Mouse (Mus musculus): ENCODE measurements around the gene Map1lc3b. TPM values are rescaled to one million over a fixed set of nuclear protein-coding genes. Genes with fewer than 3 reads are reported as not detected.

The Map1lc3b gene
- polyA plus RNA-seq, 1 experiment, result 26.5 TPM

GRCm38 (mm10) chr8:121573275-121573674 is 16.9 kb upstream of the Map1lc3b start:
- peaks cover 10% of the 10 kb centered on the region for H3K4me1 ChIP-seq (ENCODE audit: control insufficient read depth, insufficient read depth, low read length)
- H3K27ac ChIP-seq (ENCODE audit: control insufficient read depth, insufficient read depth, low read depth, low read length), result no peak overlapping the region
- TF ChIP-seq POLR2A (IDR thresholded peaks at IDR 0.05; ENCODE audit: control insufficient read depth, low read depth, low read length) (no peak), CTCF (IDR thresholded peaks at IDR 0.05; ENCODE audit: control insufficient read depth, insufficient read depth, insufficient replicate concordance, low read depth, low read length) (no peak)
- H3K4me3 ChIP-seq (ENCODE audit: control insufficient read depth, low read depth, low read length), result no peak overlapping the region
- H3K27me3 ChIP-seq (ENCODE audit: control insufficient read depth, insufficient read depth, low read length), result no peaks in the 10 kb centered on the region
- H3K36me3 ChIP-seq (ENCODE audit: control insufficient read depth, insufficient read depth, low read length), result no peaks in the 10 kb centered on the region

DNA sequence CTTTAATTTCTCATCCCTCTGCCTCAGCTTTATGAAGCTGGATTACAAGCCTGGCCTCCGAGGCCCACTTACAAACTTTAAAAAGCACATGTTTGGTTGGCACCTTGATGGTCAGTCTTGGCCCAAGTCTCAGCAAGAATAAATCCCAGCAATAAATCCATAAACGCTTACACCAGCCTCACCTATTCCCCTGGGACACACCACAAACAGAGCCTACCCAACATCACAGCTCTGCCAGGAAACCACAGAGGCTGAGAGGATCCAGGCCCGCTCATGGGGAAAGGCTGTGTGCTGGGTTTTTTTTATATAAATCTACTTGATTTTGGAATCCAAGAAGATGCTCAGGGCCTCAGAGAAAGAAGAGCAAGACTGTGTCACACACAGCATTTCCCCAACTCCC is 14.5 kb upstream of the Map1lc3b start:
- Histone ChIP-seq H3K27me3 (ENCODE audit: control insufficient read depth, insufficient read depth, low read length) (no peaks in the 10 kb centered on the region), H3K4me3 (ENCODE audit: control insufficient read depth, low read depth, low read length) (no peak overlapping the region), H3K4me1 (ENCODE audit: control insufficient read depth, insufficient read depth, low read length) (peaks cover 14% of the 10 kb centered on the region), H3K36me3 (ENCODE audit: control insufficient read depth, insufficient read depth, low read length) (no peaks in the 10 kb centered on the region), H3K27ac (ENCODE audit: control insufficient read depth, insufficient read depth, low read depth, low read length) (no peak overlapping the region)
- TF ChIP-seq CTCF (IDR thresholded peaks at IDR 0.05; ENCODE audit: control insufficient read depth, insufficient read depth, insufficient replicate concordance, low read depth, low read length), result no peak
- no peak for TF ChIP-seq POLR2A (IDR thresholded peaks at IDR 0.05; ENCODE audit: control insufficient read depth, low read depth, low read length)

DNA sequence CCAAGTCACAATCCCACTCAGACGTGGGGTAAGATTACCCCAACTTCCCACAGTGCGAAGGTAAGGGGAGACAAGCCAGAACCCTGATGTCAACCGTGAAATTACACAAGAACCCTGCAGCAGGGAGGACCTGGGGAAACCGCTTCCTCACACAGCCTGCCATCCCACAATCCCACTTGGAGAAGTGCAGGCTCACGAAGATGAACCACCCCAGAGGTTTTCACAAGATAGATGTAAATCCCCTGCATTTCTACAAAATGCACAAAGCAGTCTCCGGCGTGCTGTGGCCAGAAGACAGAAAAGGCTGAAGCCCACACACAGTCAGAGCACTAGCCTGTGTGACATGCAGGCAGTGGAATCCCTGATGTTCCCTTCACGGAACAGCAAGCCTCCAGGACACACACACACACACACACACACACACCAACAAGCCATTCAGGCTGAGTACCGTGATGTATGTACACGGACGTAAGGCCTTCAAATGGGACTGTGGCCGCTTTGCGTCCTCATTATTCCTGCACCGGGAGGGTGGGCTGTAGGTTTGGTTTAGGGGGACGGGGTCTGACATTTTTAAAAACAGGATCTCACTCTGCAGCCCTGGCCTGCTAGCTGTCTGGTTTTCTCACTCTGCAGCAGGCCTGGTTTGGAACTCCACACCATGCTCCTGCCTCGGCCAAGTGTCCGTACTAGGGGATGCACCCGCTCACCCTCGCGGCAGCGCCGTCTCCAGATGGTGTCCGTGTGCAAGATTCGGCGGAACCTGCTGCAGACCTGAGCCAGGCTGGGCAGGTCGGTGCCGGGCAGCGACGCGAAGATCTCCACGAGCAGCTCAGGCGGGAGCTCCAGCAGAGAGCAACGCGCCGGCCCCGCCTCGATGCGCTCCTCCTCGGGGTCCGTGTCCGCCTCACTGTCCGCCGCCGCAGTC is 12.1 kb upstream of the Map1lc3b start:
- no peaks in the 10 kb centered on the region for H3K36me3 ChIP-seq (ENCODE audit: control insufficient read depth, insufficient read depth, low read length)
- H3K4me1 ChIP-seq (ENCODE audit: control insufficient read depth, insufficient read depth, low read length), result peaks cover 14% of the 10 kb centered on the region
- H3K4me3 ChIP-seq (ENCODE audit: control insufficient read depth, low read depth, low read length), result peak overlapping the region; percentile 98
- peak overlapping the region; percentile 60 for H3K27ac ChIP-seq (ENCODE audit: control insufficient read depth, insufficient read depth, low read depth, low read length)
- no peak for TF ChIP-seq CTCF (IDR thresholded peaks at IDR 0.05; ENCODE audit: control insufficient read depth, insufficient read depth, insufficient replicate concordance, low read depth, low read length)
- no peak; the same call in 1 of the 2 replicates for TF ChIP-seq POLR2A (IDR thresholded peaks at IDR 0.05; ENCODE audit: control insufficient read depth, low read depth, low read length)
- no peaks in the 10 kb centered on the region for H3K27me3 ChIP-seq (ENCODE audit: control insufficient read depth, insufficient read depth, low read length)

DNA sequence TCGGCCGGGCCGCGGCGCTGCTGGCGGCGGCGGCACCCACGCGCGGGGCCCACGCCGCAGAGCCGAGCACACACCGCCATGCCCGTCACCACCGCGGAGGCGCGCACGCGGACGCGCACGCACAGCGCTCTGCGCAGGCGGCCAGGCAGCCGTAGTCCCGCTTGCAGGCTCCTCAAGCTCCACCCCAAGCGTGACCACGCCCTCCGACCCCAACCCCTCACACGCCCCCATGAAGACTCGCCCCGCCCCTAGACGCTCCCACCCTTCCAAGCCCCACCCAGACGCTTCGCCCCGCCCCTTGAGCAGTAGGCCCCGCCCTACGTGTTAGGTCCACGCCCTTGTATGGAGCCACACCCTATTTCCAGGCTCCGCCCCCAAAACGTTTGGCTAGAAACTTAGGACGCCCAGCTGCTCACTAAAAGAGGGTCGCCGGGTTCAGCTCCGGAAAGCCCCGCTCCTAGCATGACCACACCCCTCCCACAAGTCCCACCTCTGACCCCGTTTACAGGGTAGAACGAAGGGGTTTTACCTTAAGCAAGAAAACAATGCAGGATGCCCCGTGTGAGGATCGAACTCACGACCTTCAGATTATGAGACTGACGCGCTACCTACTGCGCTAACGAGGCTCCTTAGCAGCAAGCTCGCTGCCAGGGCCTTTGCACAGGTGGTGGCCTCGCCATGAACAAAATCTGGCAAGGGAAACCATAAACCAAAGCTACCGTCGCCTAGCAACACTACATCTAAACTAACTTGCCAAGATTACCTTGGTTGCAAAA is 11.3 kb upstream of the Map1lc3b start, which contains the start of gene Fbxo31:
Fbxo31 (minus strand) TSS at position 131 of the 776 bp plus-strand sequence.
- Histone ChIP-seq H3K36me3 (ENCODE audit: control insufficient read depth, insufficient read depth, low read length) (no peaks in the 10 kb centered on the region), H3K27me3 (ENCODE audit: control insufficient read depth, insufficient read depth, low read length) (no peaks in the 10 kb centered on the region), H3K27ac (ENCODE audit: control insufficient read depth, insufficient read depth, low read depth, low read length) (peak within 1 kb of the TSS; percentile 60), H3K4me1 (ENCODE audit: control insufficient read depth, insufficient read depth, low read length) (peaks cover 14% of the 10 kb centered on the region), H3K4me3 (ENCODE audit: control insufficient read depth, low read depth, low read length) (peak within 1 kb of the TSS; percentile 98)
- TF ChIP-seq CTCF (IDR thresholded peaks at IDR 0.05; ENCODE audit: control insufficient read depth, insufficient read depth, insufficient replicate concordance, low read depth, low read length) (no peak), POLR2A (IDR thresholded peaks at IDR 0.05; ENCODE audit: control insufficient read depth, low read depth, low read length) (peak; percentile 68)

DNA sequence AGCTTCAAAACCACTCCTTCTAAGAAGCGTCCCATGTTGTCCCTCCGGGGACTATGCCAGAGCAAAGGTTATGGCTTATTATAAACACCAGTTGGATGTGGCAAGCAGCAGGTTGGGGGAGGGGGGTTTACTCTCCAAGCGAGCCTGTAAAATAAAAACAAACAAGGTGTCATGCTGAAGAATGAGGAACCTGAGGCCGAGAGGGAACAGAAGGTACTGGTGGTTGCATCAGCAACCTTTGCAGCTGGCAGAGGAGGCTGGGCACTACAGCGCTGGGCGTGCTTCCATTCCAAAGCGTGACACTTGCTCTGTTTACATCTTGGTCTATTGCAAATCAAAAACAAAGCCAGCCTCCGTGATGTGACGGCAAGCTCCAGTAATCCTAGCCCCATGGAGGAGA is 9.7 kb upstream of the Map1lc3b start:
- Histone ChIP-seq H3K4me3 (ENCODE audit: control insufficient read depth, low read depth, low read length) (no peak overlapping the region), H3K36me3 (ENCODE audit: control insufficient read depth, insufficient read depth, low read length) (no peaks in the 10 kb centered on the region), H3K4me1 (ENCODE audit: control insufficient read depth, insufficient read depth, low read length) (peaks cover 18% of the 10 kb centered on the region), H3K27ac (ENCODE audit: control insufficient read depth, insufficient read depth, low read depth, low read length) (no peak overlapping the region), H3K27me3 (ENCODE audit: control insufficient read depth, insufficient read depth, low read length) (no peaks in the 10 kb centered on the region)
- TF ChIP-seq CTCF (IDR thresholded peaks at IDR 0.05; ENCODE audit: control insufficient read depth, insufficient read depth, insufficient replicate concordance, low read depth, low read length), result no peak

- TF ChIP-seq CTCF (IDR thresholded peaks at IDR 0.05; ENCODE audit: control insufficient read depth, insufficient read depth, insufficient replicate concordance, low read depth, low read length), result no peak
- TF ChIP-seq POLR2A (IDR thresholded peaks at IDR 0.05; ENCODE audit: control insufficient read depth, low read depth, low read length), result no peak
- Histone ChIP-seq H3K27ac (ENCODE audit: control insufficient read depth, insufficient read depth, low read depth, low read length) (no peak overlapping the region), H3K27me3 (ENCODE audit: control insufficient read depth, insufficient read depth, low read length) (no peaks in the 10 kb centered on the region), H3K4me3 (ENCODE audit: control insufficient read depth, low read depth, low read length) (no peak overlapping the region), H3K36me3 (ENCODE audit: control insufficient read depth, insufficient read depth, low read length) (no peaks in the 10 kb centered on the region), H3K4me1 (ENCODE audit: control insufficient read depth, insufficient read depth, low read length) (peaks cover 14% of the 10 kb centered on the region)
Measured at GRCm38 (mm10) chr8:121583653-121584052, 6.5 kb upstream of the Map1lc3b start.

- peaks cover 15% of the 10 kb centered on the region for H3K4me1 ChIP-seq (ENCODE audit: control insufficient read depth, insufficient read depth, low read length)
- H3K36me3 ChIP-seq (ENCODE audit: control insufficient read depth, insufficient read depth, low read length), result no peaks in the 10 kb centered on the region
- peak overlapping the region; percentile 95 for H3K4me3 ChIP-seq (ENCODE audit: control insufficient read depth, low read depth, low read length)
- no peak overlapping the region; the same call in 1 of the 2 replicates for H3K27ac ChIP-seq (ENCODE audit: control insufficient read depth, insufficient read depth, low read depth, low read length)
- TF ChIP-seq CTCF (IDR thresholded peaks at IDR 0.05; ENCODE audit: control insufficient read depth, insufficient read depth, insufficient replicate concordance, low read depth, low read length) (no peak), POLR2A (IDR thresholded peaks at IDR 0.05; ENCODE audit: control insufficient read depth, low read depth, low read length) (no peak)
- H3K27me3 ChIP-seq (ENCODE audit: control insufficient read depth, insufficient read depth, low read length), result no peaks in the 10 kb centered on the region
Measured at GRCm38 (mm10) chr8:121584730-121585129, 5.4 kb upstream of the Map1lc3b start.

Data from testis, adult 2 months (tissue).